8 mouse cellular contexts compared by ENCODE assay signal in genomic region chr14:62759771-62760320, GRCm38 (mm10). TPM values are rescaled to one million over a fixed set of nuclear protein-coding genes. Genes with fewer than 3 reads are reported as not detected.
DNase-seq lines count a peak whose midpoint lies in the region; ATAC-seq and TF ChIP-seq lines count a peak whose summit lies in the region.

No protein-coding gene starts in this region.

- H3K4me1 ChIP-seq in brown adipose tissue, adult 24 weeks (ENCODE audit: control insufficient read depth, insufficient read depth, insufficient read length, low read length), result no peaks in the 10 kb centered on the region
- H3K4me1 ChIP-seq in forebrain, embryonic 10.5 days, result peaks cover 19% of the 10 kb centered on the region
- peaks cover 16% of the 10 kb centered on the region; the same call in 1 of the 2 replicates for H3K4me1 ChIP-seq in heart, embryonic 15.5 days (replicated peaks)
- peaks cover 23% of the 10 kb centered on the region in 2 experiments for H3K4me1 ChIP-seq in liver, embryonic 14.5 days (replicated peaks; ENCODE audit: control insufficient read depth in 2 of 2, insufficient read depth in 2 of 2, low read length in 1 of 2)
- H3K4me1 ChIP-seq in stomach, embryonic 15.5 days, result no peaks in the 10 kb centered on the region

- no peak for TF ChIP-seq EP300 in liver, embryonic 14.5 days (IDR thresholded peaks at IDR 0.05; ENCODE audit: low read depth)

- peak overlapping the region; percentile 80 for H3K4me2 ChIP-seq in heart, embryonic 15.5 days
- peak overlapping the region; percentile 70 for H3K4me2 ChIP-seq in liver, embryonic 14.5 days (ENCODE audit: low read depth)
- H3K4me2 ChIP-seq in stomach, embryonic 15.5 days, result peak overlapping the region; percentile 63

- H3K4me3 ChIP-seq in brown adipose tissue, adult 24 weeks (ENCODE audit: insufficient read depth, low read depth, low read length), result peak overlapping the region; percentile 96
- peak overlapping the region; percentile 92 for H3K4me3 ChIP-seq in forebrain, embryonic 10.5 days
- H3K4me3 ChIP-seq in heart, embryonic 15.5 days, result peak overlapping the region; percentile 97
- H3K4me3 ChIP-seq in liver, embryonic 14.5 days (ENCODE audit: insufficient read depth in 1 of 2, low read depth in 2 of 2, low read length in 2 of 2), result peak overlapping the region; percentile 85 to 93
- peak overlapping the region; percentile 98 for H3K4me3 ChIP-seq in stomach, embryonic 15.5 days (replicated peaks)

- no peaks in the 10 kb centered on the region for H3K27me3 ChIP-seq in forebrain, embryonic 10.5 days (ENCODE audit: poor library complexity, severe bottlenecking)
- no peaks in the 10 kb centered on the region for H3K27me3 ChIP-seq in heart, embryonic 15.5 days
- H3K27me3 ChIP-seq in liver, embryonic 14.5 days (ENCODE audit: control insufficient read depth, insufficient read depth, low read length), result no peaks in the 10 kb centered on the region
- no peaks in the 10 kb centered on the region for H3K27me3 ChIP-seq in stomach, embryonic 15.5 days (replicated peaks)

- peaks cover 39% of the 10 kb centered on the region for H3K36me3 ChIP-seq in forebrain, embryonic 10.5 days (replicated peaks)
- peaks cover 11% of the 10 kb centered on the region; the same call in 1 of the 2 replicates for H3K36me3 ChIP-seq in heart, embryonic 15.5 days
- peaks cover 16% of the 10 kb centered on the region for H3K36me3 ChIP-seq in liver, embryonic 14.5 days (replicated peaks; ENCODE audit: control insufficient read depth, insufficient read depth, low read depth)
- H3K36me3 ChIP-seq in stomach, embryonic 15.5 days, result no peaks in the 10 kb centered on the region; the same call in 1 of the 2 replicates

- DNase-seq in CD4-positive helper T cell, adult 2 months (ENCODE audit: low read depth, low spot score), result peak; percentile 80
- DNase-seq in forebrain, embryonic 10.5 days (ENCODE audit: extremely low spot score, low spot score), result peak; percentile 85
- peak; percentile 90 to 92 for DNase-seq in kidney, postnatal 25 days
- DNase-seq in liver, embryonic 14.5 days (ENCODE audit: low read depth in 3 of 3, low spot score in 3 of 3), result peak; percentile 43 to 56 (median 50)
- peak; percentile 86 for DNase-seq in neural tube, embryonic 10.5 days (ENCODE audit: extremely low spot score, low spot score)

- H3K27ac ChIP-seq in brown adipose tissue, adult 24 weeks (replicated peaks; ENCODE audit: low read depth, low read length), result peak overlapping the region; percentile 92
- H3K27ac ChIP-seq in forebrain, embryonic 10.5 days, result peak overlapping the region; percentile 100
- H3K27ac ChIP-seq in heart, embryonic 15.5 days, result peak overlapping the region; percentile 100
- peak overlapping the region; percentile 87 for H3K27ac ChIP-seq in liver, embryonic 14.5 days
- H3K27ac ChIP-seq in stomach, embryonic 15.5 days, result peak overlapping the region; percentile 99

- under 1% methylated on average over 29 of the region's 38 CpGs for WGBS in forebrain, embryonic 10.5 days
- WGBS in heart, embryonic 15.5 days, result 1% methylated on average over 32 of the region's 38 CpGs
- 2% methylated on average over 31 of the region's 38 CpGs for WGBS in liver, embryonic 14.5 days (ENCODE audit: insufficient replicate concordance)
- WGBS in stomach, embryonic 15.5 days, result under 1% methylated on average over 34 of the region's 38 CpGs

- no peaks in the 10 kb centered on the region for H3K9me3 ChIP-seq in forebrain, embryonic 10.5 days
- H3K9me3 ChIP-seq in heart, embryonic 15.5 days (replicated peaks), result no peaks in the 10 kb centered on the region
- H3K9me3 ChIP-seq in liver, embryonic 14.5 days (ENCODE audit: control insufficient read depth, low read length), result no peaks in the 10 kb centered on the region
- no peaks in the 10 kb centered on the region for H3K9me3 ChIP-seq in stomach, embryonic 15.5 days

- peak; percentile 27 for ATAC-seq in heart, embryonic 15.5 days (replicated peaks; ENCODE audit: insufficient number of reproducible peaks, insufficient read depth, low FRiP score, low read depth)
- ATAC-seq in liver, embryonic 14.5 days (ENCODE audit: insufficient read depth), result peak; percentile 32
- ATAC-seq in stomach, embryonic 15.5 days (ENCODE audit: insufficient read depth, low FRiP score, low read depth), result peak; percentile 19

- TF ChIP-seq CTCF in liver, embryonic 14.5 days (IDR thresholded peaks at IDR 0.05; ENCODE audit: low read depth), result peak; percentile 8; the same call in 1 of the 2 replicates

- peak overlapping the region; percentile 100 for H3K9ac ChIP-seq in heart, embryonic 15.5 days
- peak overlapping the region; percentile 88 for H3K9ac ChIP-seq in liver, embryonic 14.5 days (replicated peaks)
- peak overlapping the region; percentile 100 for H3K9ac ChIP-seq in stomach, embryonic 15.5 days

RNA-seq across cellular contexts. Expression of gene Ints6, which starts 1.1 kb away (rescaled TPM):
- polyA plus RNA-seq in brown adipose tissue, adult 24 weeks (2012; ENCODE audit: insufficient read depth, insufficient read length, missing spikeins), result 7.1 and 9.3 TPM in 2 replicates
- 23.5 and 23.9 TPM in 2 replicates for polyA plus RNA-seq in forebrain, embryonic 10.5 days (2016; fragmentation: Nextera tagmentation; extraction: Ambion mirVana)
- 12.6 and 12.8 TPM in 2 replicates for polyA plus RNA-seq in heart, embryonic 15.5 days (2015; fragmentation: Nextera tagmentation; extraction: Ambion mirVana)
- polyA plus RNA-seq in liver, embryonic 14.5 days (2012; rRNA removed), result 4.8 and 8.1 TPM in 2 replicates
- 15.1 and 15.3 TPM in 2 replicates for polyA plus RNA-seq in liver, embryonic 14.5 days (2014; fragmentation: Nextera tagmentation; extraction: Ambion mirVana)
- 21.9 and 22.4 TPM in 2 replicates for polyA plus RNA-seq in stomach, embryonic 15.5 days (2015; fragmentation: Nextera tagmentation; extraction: Ambion mirVana)

Comparison
In these comparisons a context has a peak if more than half of its experiments do, and no peak if none do; other contexts are left out.
1. Peak in every context shown above with its lines: DNase-seq, ATAC-seq, H3K4me3 ChIP-seq and H3K27ac ChIP-seq.